ENCODE assay signal across 9 mouse cellular contexts in the genomic region with DNA sequence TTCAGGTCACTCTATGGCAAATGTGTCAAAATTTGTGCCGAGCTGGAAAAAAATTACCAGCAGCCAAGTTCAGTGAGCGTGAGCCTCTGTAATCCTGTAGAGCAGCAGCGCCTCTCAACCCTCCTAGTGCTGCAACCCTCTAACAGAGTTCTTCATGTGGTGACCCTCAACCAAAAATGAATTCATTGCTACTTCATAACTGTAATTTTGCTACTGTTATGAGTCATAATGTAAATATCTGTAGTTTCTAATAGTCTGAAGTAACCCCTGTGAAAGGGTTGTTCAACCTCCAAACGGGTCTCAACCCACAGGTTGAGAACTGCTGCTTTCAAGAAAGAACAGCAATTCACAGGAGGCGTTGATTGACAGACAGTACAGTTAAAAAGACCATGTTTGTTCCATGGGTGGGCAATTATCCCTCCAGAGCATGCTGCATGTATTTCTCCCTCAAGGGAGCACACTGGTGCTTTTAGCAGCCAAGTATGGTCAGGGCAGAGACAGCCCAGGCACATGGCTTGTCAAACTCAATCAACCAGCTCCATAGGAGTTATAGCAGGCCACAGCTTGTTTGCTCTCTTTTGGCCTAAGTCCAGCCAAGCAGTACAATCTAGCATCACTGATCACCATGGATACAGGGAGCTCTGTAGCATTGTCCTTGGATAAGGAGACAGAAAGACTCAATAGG. TPM values are rescaled to one million over a fixed set of nuclear protein-coding genes. Genes with fewer than 3 reads are reported as not detected.
A peak's percentile ranks its signal among the peaks of the same experiment; 100 is the strongest.
DNase-seq lines count a peak whose midpoint lies in the region; ATAC-seq and TF ChIP-seq lines count a peak whose summit lies in the region.
"Had no signal": no experiment of that assay in that cellular context is flagged by ENCODE, and none has a peak within 500 bp of the region (broad histone marks: within the 10 kb centered on the region; RNA-seq: fewer than 3 reads in every experiment).

No protein-coding gene starts in this region.

- 0 out of 2 replicates have a peak, but pooled peaks cover 8% of the 10 kb centered on the region for H3K4me1 ChIP-seq in heart, embryonic 10.5 days
- peaks cover 8% of the 10 kb centered on the region for H3K4me1 ChIP-seq in hindbrain, embryonic 13.5 days (replicated peaks)
- no peaks in the 10 kb centered on the region for H3K4me1 ChIP-seq in neural tube, embryonic 12.5 days

- TF ChIP-seq POLR2A in brain, embryonic 14.5 days (IDR thresholded peaks at IDR 0.05; ENCODE audit: borderline replicate concordance, extremely low read depth, insufficient read depth, insufficient read length, poor library complexity, severe bottlenecking): no peak

- H3K4me3 ChIP-seq in heart, embryonic 10.5 days: no peak overlapping the region
- H3K4me3 ChIP-seq in hindbrain, embryonic 13.5 days: no peak overlapping the region
- H3K4me3 ChIP-seq in neural tube, embryonic 12.5 days: no peak overlapping the region

- H3K27ac ChIP-seq in heart, embryonic 10.5 days: 0 out of 2 replicates have a peak overlapping the region, but pooled peaks have one; percentile 36
- no peak overlapping the region for H3K27ac ChIP-seq in hindbrain, embryonic 13.5 days
- no peak overlapping the region for H3K27ac ChIP-seq in neural tube, embryonic 12.5 days

- 74% methylated on average over 5 of the region's 5 CpGs for WGBS in heart, embryonic 10.5 days
- WGBS in hindbrain, embryonic 13.5 days: 74% methylated on average over 5 of the region's 5 CpGs
- WGBS in neural tube, embryonic 12.5 days: 89% methylated on average over 5 of the region's 5 CpGs

- peak; percentile 97 for ATAC-seq in hindbrain, embryonic 13.5 days (ENCODE audit: low FRiP score)
- peak; percentile 92 for ATAC-seq in neural tube, embryonic 12.5 days (ENCODE audit: low FRiP score, low read depth)

- no peaks in the 10 kb centered on the region for H3K36me3 ChIP-seq in heart, embryonic 10.5 days
- no peaks in the 10 kb centered on the region for H3K36me3 ChIP-seq in hindbrain, embryonic 13.5 days
- no peaks in the 10 kb centered on the region for H3K36me3 ChIP-seq in neural tube, embryonic 12.5 days
- H3K36me3 ChIP-seq: G1E had no signal

- no peaks in the 10 kb centered on the region for H3K9me3 ChIP-seq in heart, embryonic 10.5 days
- no peaks in the 10 kb centered on the region for H3K9me3 ChIP-seq in hindbrain, embryonic 13.5 days
- H3K9me3 ChIP-seq in neural tube, embryonic 12.5 days: peaks cover 5% of the 10 kb centered on the region; the same call in 1 of the 2 replicates

- H3K27me3 ChIP-seq in heart, embryonic 10.5 days (ENCODE audit: insufficient read depth, poor library complexity, severe bottlenecking): no peaks in the 10 kb centered on the region
- no peaks in the 10 kb centered on the region for H3K27me3 ChIP-seq in hindbrain, embryonic 13.5 days
- no peaks in the 10 kb centered on the region for H3K27me3 ChIP-seq in neural tube, embryonic 12.5 days (replicated peaks)

- no peak for TF ChIP-seq CTCF in brain, embryonic 14.5 days (IDR thresholded peaks at IDR 0.05; ENCODE audit: borderline replicate concordance, extremely low read depth, insufficient read depth, insufficient read length)

- DNase-seq in heart, embryonic 10.5 days (ENCODE audit: low spot score): peak; percentile 76
- DNase-seq in heart, postnatal 36 days: no peak
- peak; percentile 91 for DNase-seq in brain, embryonic 14.5 days (ENCODE audit: low read depth)
- DNase-seq in spleen, postnatal 14 days (ENCODE audit: low spot score in 2 of 2): no peak
- no peak for DNase-seq in ovary, adult 18-20 months (ENCODE audit: low spot score)
- DNase-seq in heart, adult 8-10 months (ENCODE audit: low spot score): no peak

- no peak overlapping the region for H3K9ac ChIP-seq in hindbrain, embryonic 13.5 days
- no peak overlapping the region for H3K9ac ChIP-seq in neural tube, embryonic 12.5 days

- no peak overlapping the region for H3K4me2 ChIP-seq in hindbrain, embryonic 13.5 days
- H3K4me2 ChIP-seq in neural tube, embryonic 12.5 days (replicated peaks): no peak overlapping the region

- intact Hi-C loops in heart, postnatal 36 days (cut with DNase I): no loop called here

RNA-seq across cellular contexts. Expression of a gene that starts 21.0 kb away (rescaled TPM):
- 0.05 and 0.18 TPM in 2 replicates for polyA plus RNA-seq in heart, embryonic 10.5 days (2016; fragmentation: Nextera tagmentation; extraction: Ambion mirVana)
- under 1 TPM; 0.08 to 0.11 TPM for total RNA-seq in heart, postnatal 36 days (2021)
- 0.05 and 0.08 TPM in 2 replicates for polyA plus RNA-seq in brain, embryonic 14.5 days (2012; rRNA removed)
- polyA plus RNA-seq in hindbrain, embryonic 13.5 days (2015; fragmentation: Nextera tagmentation; extraction: Ambion mirVana): 0.08 and 0.10 TPM in 2 replicates
- 0.06 TPM in 1 of 2 replicates, not detected in the other for polyA plus RNA-seq in neural tube, embryonic 12.5 days (2016; fragmentation: Nextera tagmentation; extraction: Ambion mirVana)
- total RNA-seq in heart, adult 8-10 months (2022): under 1 TPM in 2 of 4 experiments, not detected in 2; 0.14 to 0.28 TPM
- polyA plus RNA-seq: G1E had no signal

RNA-seq across cellular contexts. Expression of a gene that starts 53.7 kb away (rescaled TPM):
- 36.5 and 45.3 TPM in 2 replicates for polyA plus RNA-seq in heart, embryonic 10.5 days (2016; fragmentation: Nextera tagmentation; extraction: Ambion mirVana)
- 10 to 100 TPM; 29.5 to 33.7 TPM for total RNA-seq in heart, postnatal 36 days (2021)
- polyA plus RNA-seq in brain, embryonic 14.5 days (2012; rRNA removed): 10.3 and 11.3 TPM in 2 replicates
- 30.4 and 31.4 TPM in 2 replicates for polyA plus RNA-seq in hindbrain, embryonic 13.5 days (2015; fragmentation: Nextera tagmentation; extraction: Ambion mirVana)
- 28.1 and 29.4 TPM in 2 replicates for polyA plus RNA-seq in neural tube, embryonic 12.5 days (2016; fragmentation: Nextera tagmentation; extraction: Ambion mirVana)
- total RNA-seq in heart, adult 8-10 months (2022): 10 to 100 TPM; 36.2 to 40.5 (median 36.7) TPM

Comparison
In these comparisons a context has a peak if more than half of its experiments do, and no peak if none do; other contexts are left out.
1. DNase-seq: peak in heart, embryonic 10.5 days (single experiment) and brain, embryonic 14.5 days (single experiment); none in heart, postnatal 36 days (0 of 2), spleen, postnatal 14 days (0 of 2), ovary, adult 18-20 months (single experiment) and heart, adult 8-10 months (single experiment).